Comparison of ENCODE assay signal across 16 mouse cellular contexts in the genomic region with DNA sequence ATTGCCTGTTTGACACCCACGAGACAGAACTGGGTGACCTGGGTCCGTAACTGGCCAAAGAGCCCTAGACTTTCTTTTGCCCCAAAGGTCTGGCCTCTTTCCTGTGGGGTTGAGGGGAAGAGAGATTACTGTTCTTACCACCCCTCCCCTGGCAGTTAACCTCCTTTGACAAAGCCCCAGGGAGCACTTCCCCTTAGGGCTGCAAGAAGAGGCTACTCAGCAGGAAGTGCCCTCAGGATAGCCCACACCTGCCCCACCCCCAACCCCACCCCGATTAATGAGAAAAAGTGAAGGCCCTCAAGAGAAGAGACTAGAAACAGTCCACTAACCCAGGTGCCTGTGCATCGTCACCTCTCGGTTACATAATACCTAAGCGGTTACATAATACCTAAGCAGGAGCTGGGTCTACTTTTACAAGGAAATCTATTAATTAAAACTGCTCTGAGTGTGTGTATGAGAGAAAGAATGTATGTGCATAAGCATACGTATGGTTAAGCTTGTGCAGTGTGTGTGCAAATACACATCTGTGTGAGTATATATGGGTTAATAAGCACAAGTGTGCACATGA.
DNase-seq lines count a peak whose midpoint lies in the region; ATAC-seq and TF ChIP-seq lines count a peak whose summit lies in the region.
"Had no signal": no experiment of that assay in that cellular context is flagged by ENCODE, and none has a peak within 500 bp of the region (broad histone marks: within the 10 kb centered on the region; RNA-seq: fewer than 3 reads in every experiment).

No protein-coding gene starts in this region.

- H3K4me2 ChIP-seq in forebrain, embryonic 13.5 days: no peak overlapping the region
- no peak overlapping the region for H3K4me2 ChIP-seq in forebrain, embryonic 16.5 days (ENCODE audit: low read length)
- H3K4me2 ChIP-seq in kidney, embryonic 15.5 days: peak overlapping the region; percentile 26
- no peak overlapping the region; the same call in 1 of the 2 replicates for H3K4me2 ChIP-seq in kidney, postnatal 0 days (ENCODE audit: low read length)
- H3K4me2 ChIP-seq: liver, embryonic 11.5 days; midbrain, embryonic 12.5 days had no signal

- WGBS in forebrain, embryonic 13.5 days: 38% methylated on average over 7 of the region's 7 CpGs
- 34% methylated on average over 7 of the region's 7 CpGs for WGBS in forebrain, embryonic 16.5 days
- WGBS in kidney, embryonic 15.5 days: 31% methylated on average over 7 of the region's 7 CpGs
- 28% methylated on average over 7 of the region's 7 CpGs for WGBS in kidney, postnatal 0 days

- H3K4me1 ChIP-seq in forebrain, embryonic 13.5 days: peaks cover 18% of the 10 kb centered on the region
- H3K4me1 ChIP-seq in forebrain, embryonic 16.5 days (replicated peaks; ENCODE audit: control insufficient read depth, insufficient read depth, low read length): peaks cover 12% of the 10 kb centered on the region
- peaks cover 32% of the 10 kb centered on the region for H3K4me1 ChIP-seq in kidney, embryonic 15.5 days
- H3K4me1 ChIP-seq in kidney, postnatal 0 days (replicated peaks; ENCODE audit: insufficient read depth, low read length): 0 out of 2 replicates have a peak, but pooled peaks cover 6% of the 10 kb centered on the region

- peak; percentile 24; the same call in 1 of the 2 replicates for ATAC-seq in forebrain, embryonic 13.5 days
- no peak for ATAC-seq in forebrain, embryonic 16.5 days
- ATAC-seq in kidney, embryonic 15.5 days (replicated peaks; ENCODE audit: low FRiP score): 0 out of 2 replicates have a peak, but pooled peaks have one; percentile 20
- peak; percentile 46; the same call in 1 of the 2 replicates for ATAC-seq in kidney, postnatal 0 days (replicated peaks; ENCODE audit: low FRiP score, low read depth)
- ATAC-seq: inflammation-experienced regulatory T-cells, adult 6 months had no signal

- H3K27me3 ChIP-seq in forebrain, embryonic 13.5 days: no peaks in the 10 kb centered on the region
- no peaks in the 10 kb centered on the region for H3K27me3 ChIP-seq in forebrain, embryonic 16.5 days (replicated peaks; ENCODE audit: control insufficient read depth, insufficient read depth, low read length)
- H3K27me3 ChIP-seq in kidney, embryonic 15.5 days: no peaks in the 10 kb centered on the region
- no peaks in the 10 kb centered on the region for H3K27me3 ChIP-seq in kidney, postnatal 0 days (ENCODE audit: insufficient read depth, low read length)
- H3K27me3 ChIP-seq: midbrain, embryonic 12.5 days had no signal

- H3K27ac ChIP-seq in forebrain, embryonic 13.5 days: no peak overlapping the region
- no peak overlapping the region for H3K27ac ChIP-seq in forebrain, embryonic 16.5 days (ENCODE audit: low read length)
- H3K27ac ChIP-seq in kidney, embryonic 15.5 days: peak overlapping the region; percentile 58
- no peak overlapping the region for H3K27ac ChIP-seq in kidney, postnatal 0 days
- H3K27ac ChIP-seq: midbrain, embryonic 12.5 days had no signal

- DNase-seq in kidney, postnatal 10 days: no peak
- DNase-seq in brain, adult 2 months (ENCODE audit: low read depth, low spot score): peak; percentile 34
- DNase-seq in kidney, postnatal 0 days (ENCODE audit: low spot score): no peak
- no peak for DNase-seq in yolk sac, embryonic 10.5 days (ENCODE audit: low spot score)
- no peak for DNase-seq in adrenal gland, adult (ENCODE audit: inconsistent age in 2 of 2, low spot score in 1 of 2)
- DNase-seq: adrenal gland, postnatal 14 days; gastrocnemius, postnatal 36 days; layer of hippocampus, adult 9-11 months; spleen, adult 18-20 months; thymus, postnatal 14 days had no signal

- H3K36me3 ChIP-seq in forebrain, embryonic 13.5 days (ENCODE audit: poor library complexity, severe bottlenecking): no peaks in the 10 kb centered on the region
- H3K36me3 ChIP-seq in forebrain, embryonic 16.5 days (ENCODE audit: control insufficient read depth, insufficient read depth): no peaks in the 10 kb centered on the region
- no peaks in the 10 kb centered on the region for H3K36me3 ChIP-seq in kidney, embryonic 15.5 days
- H3K36me3 ChIP-seq in kidney, postnatal 0 days (ENCODE audit: insufficient read depth, low read length): no peaks in the 10 kb centered on the region
- H3K36me3 ChIP-seq: midbrain, embryonic 12.5 days had no signal

- H3K9ac ChIP-seq in forebrain, embryonic 13.5 days: no peak overlapping the region
- no peak overlapping the region for H3K9ac ChIP-seq in forebrain, embryonic 16.5 days (replicated peaks; ENCODE audit: low read depth, low read length)
- no peak overlapping the region for H3K9ac ChIP-seq in kidney, embryonic 15.5 days
- H3K9ac ChIP-seq in kidney, postnatal 0 days (ENCODE audit: low read depth, low read length): no peak overlapping the region
- H3K9ac ChIP-seq: midbrain, embryonic 12.5 days had no signal

- no peaks in the 10 kb centered on the region for H3K9me3 ChIP-seq in forebrain, embryonic 13.5 days (replicated peaks)
- no peaks in the 10 kb centered on the region for H3K9me3 ChIP-seq in forebrain, embryonic 16.5 days (ENCODE audit: control insufficient read depth, low read length)
- H3K9me3 ChIP-seq in kidney, embryonic 15.5 days (replicated peaks): no peaks in the 10 kb centered on the region
- no peaks in the 10 kb centered on the region for H3K9me3 ChIP-seq in kidney, postnatal 0 days (replicated peaks; ENCODE audit: low read length)
- H3K9me3 ChIP-seq: midbrain, embryonic 12.5 days had no signal

- no peak overlapping the region for H3K4me3 ChIP-seq in forebrain, embryonic 13.5 days
- H3K4me3 ChIP-seq in forebrain, embryonic 16.5 days (replicated peaks; ENCODE audit: low read length): no peak overlapping the region
- no peak overlapping the region for H3K4me3 ChIP-seq in kidney, embryonic 15.5 days (replicated peaks)
- no peak overlapping the region for H3K4me3 ChIP-seq in kidney, postnatal 0 days (replicated peaks; ENCODE audit: low read depth, low read length)
- H3K4me3 ChIP-seq: midbrain, embryonic 12.5 days had no signal

- no peak for TF ChIP-seq CTCF in kidney, postnatal 0 days (IDR thresholded peaks at IDR 0.05; ENCODE audit: low read depth)
